Mouse (Mus musculus) CD4-positive, CD25-positive, alpha-beta regulatory T cell, adult 2 months (primary cell): ENCODE measurements around the gene Prox2.
"Not testable (repeated sequence)": the region's sequence is repeated elsewhere in the genome, so short reads cannot be mapped to it uniquely, and the experiment has no call there.

Experiments used
- DNase-seq: peaks from one replicate; pipeline ENCODE4 v3.0.0-alpha.2; 2012; ENCODE audit warnings: low read depth, low spot score

Gene Prox2

GRCm38 (mm10) chr12:85110698-85111592, at the start of gene Prox2, which contains the start of gene Dlst:
Prox2 (minus strand) TSS chr12:85110759.
Dlst (plus strand) TSS chr12:85110833.
- peak; percentile 88 for DNase-seq

DNA sequence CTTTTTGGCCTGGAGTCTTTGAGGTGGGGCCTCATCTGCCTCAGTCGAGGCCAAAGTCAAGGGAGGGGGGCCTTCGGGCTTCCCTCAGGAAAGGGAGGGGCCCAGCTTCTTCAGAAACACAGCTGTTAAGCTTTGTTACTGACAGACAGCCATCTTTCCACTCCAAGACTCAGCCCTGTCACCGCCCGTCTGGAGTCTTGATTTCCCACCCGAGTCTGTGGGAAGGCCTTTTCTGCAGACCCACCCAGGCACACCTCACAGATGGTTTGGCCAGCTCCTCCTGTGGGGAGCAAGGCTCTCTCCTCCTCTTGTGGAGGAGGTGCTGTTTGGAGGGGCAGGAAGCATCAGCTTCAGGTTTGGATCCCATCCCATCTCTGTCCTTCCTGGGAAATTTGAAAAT, 49.0 kb upstream of the Prox2 start:
- DNase-seq, result no peak

DNA sequence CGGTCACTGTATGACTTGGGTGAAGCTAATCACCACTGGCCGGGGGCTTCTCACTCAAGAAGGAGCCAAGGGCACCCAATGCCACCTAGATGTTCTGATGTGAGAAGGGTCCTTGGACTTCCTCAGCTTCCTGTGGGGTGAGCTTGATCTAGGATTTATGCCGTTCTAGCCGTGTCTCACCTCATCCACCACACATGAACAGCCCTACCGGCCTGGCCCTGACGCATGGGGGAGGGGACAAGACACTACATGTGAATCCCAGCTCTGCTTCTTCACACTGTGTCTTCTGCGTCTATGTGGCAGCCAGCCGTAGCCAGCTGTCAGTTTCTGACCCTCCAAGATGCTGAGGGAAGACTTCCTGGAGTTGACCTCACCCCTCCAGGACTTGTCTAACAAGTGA, 48.2 kb upstream of the Prox2 start:
- no peak for DNase-seq

GRCm38 (mm10) chr12:85157797-85158460, 47.4 kb upstream of the Prox2 start:
- no peak for DNase-seq

DNA sequence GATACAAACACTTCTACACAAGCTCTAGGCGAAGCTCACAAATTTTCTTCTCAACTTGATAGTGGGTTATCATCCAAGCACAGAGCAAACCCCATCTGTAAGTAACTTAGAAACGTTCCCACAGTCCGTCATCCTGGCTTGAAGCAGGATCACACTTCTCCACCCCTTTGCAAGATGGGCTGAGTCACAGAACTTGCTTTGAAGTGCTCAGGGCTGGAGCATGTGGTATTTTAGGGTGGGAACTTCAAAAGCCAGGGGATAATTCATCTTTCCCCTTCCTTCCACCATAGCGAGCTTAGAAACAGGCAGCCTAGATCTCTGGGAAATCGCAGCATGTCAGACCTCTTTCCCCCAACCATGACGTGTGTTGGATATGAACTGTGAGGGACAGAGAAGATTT, 45.8 kb upstream of the Prox2 start:
- DNase-seq, result no peak

DNA sequence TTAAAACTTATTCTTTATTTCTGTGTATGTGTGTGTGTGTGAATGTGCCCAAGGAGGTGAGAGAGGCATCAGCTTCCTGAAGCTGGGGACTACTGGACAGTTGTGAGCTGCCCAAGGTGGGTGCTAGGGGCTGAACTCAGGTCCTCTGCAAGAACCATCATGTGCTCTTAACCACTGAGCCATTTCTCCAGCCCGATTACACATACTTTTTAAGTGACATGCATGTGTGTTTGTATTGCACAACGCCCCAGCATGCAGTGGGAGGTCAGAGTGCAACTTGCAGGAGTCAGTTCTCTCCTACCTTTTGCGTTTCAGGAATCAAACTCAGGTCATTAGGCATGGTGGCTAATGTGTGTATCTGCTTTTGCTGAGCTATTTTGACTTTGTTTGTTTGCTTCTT, 42.5 kb upstream of the Prox2 start:
- no peak for DNase-seq

DNA sequence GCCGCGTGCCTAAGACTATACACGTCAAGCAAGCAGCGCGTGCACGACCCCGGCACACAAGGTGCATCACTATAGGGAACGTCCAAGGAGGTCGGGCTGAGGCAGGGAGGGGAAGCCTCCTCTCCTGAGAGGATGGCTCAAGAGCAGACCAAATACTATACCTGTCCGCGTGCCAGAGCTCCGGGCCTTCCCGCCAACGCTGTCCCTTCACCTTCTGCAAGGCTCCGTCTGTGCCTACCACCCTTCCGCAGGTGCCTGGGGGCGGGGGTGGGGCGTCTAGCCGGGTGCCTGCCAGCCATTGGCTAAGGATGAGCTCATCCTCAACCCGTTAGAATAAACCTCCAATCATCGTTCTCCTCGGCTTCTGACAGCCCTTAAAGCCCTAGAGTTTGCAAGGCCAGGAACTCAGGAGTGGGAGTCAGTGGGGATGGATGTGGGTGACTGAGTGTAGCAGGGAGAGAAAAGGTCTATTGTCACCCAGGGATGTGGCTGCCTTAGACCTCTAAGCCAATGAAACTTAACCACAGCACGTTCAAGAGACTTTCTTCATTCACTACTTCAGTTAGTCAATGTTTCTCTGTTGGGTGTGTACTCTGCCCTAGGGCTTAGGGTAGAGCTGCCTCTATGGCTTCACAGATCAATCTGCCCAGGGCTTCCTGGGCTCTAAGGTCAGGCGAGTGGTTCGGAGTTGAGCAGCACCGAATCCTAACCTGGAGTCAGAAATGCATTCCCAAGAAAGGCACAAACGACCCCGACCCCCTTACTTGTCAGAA, 40.6 kb upstream of the Prox2 start, which contains the start of gene Rps6kl1:
TSS of gene Rps6kl1 (minus strand) at position 263 of the 773 bp plus-strand sequence.
- DNase-seq, result peak; percentile 75

- DNase-seq, result no peak
These were observed 39.9 kb upstream of the Prox2 start for GRCm38 (mm10) chr12:85150321-85151001.

- DNase-seq, result no peak
These were observed 36.3 kb upstream of the Prox2 start for GRCm38 (mm10) chr12:85146881-85147280.

DNA sequence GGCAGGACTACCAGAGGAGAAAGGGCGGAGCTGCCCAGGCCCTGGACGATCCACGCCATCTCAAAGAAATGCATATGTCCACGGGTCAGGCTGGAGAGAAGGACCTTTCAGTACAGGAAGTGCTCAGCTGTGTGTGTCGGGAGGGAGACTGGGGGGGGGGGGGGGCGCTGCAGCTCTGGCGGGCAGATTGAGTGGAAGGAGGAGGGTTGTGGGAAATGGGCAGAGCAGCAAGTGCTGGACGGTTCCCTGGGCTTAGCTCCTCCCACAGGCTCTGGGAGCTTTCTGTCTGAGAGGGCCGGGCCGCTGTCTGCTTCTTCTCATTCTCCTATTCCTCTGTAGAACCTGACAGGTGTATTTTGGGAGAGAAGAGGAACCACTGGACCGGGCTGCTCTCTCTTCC, 35.8 kb upstream of the Prox2 start:
- no peak for DNase-seq

- DNase-seq, result no peak
These were observed 35.1 kb upstream of the Prox2 start for GRCm38 (mm10) chr12:85145630-85146029.

- no peak for DNase-seq
These were observed 34.3 kb upstream of the Prox2 start for GRCm38 (mm10) chr12:85144821-85145220.

GRCm38 (mm10) chr12:85144276-85144675, 33.7 kb upstream of the Prox2 start:
- DNase-seq, result not testable (repeated sequence)

GRCm38 (mm10) chr12:85142803-85143202, 32.2 kb upstream of the Prox2 start:
- peak; percentile 87 for DNase-seq

- no peak for DNase-seq
These were observed 30.5 kb upstream of the Prox2 start for GRCm38 (mm10) chr12:85141096-85141495.

- no peak for DNase-seq
These were observed 29.6 kb upstream of the Prox2 start for GRCm38 (mm10) chr12:85140036-85140701.

GRCm38 (mm10) chr12:85136627-85137026, 26.1 kb upstream of the Prox2 start:
- DNase-seq, result no peak

DNA sequence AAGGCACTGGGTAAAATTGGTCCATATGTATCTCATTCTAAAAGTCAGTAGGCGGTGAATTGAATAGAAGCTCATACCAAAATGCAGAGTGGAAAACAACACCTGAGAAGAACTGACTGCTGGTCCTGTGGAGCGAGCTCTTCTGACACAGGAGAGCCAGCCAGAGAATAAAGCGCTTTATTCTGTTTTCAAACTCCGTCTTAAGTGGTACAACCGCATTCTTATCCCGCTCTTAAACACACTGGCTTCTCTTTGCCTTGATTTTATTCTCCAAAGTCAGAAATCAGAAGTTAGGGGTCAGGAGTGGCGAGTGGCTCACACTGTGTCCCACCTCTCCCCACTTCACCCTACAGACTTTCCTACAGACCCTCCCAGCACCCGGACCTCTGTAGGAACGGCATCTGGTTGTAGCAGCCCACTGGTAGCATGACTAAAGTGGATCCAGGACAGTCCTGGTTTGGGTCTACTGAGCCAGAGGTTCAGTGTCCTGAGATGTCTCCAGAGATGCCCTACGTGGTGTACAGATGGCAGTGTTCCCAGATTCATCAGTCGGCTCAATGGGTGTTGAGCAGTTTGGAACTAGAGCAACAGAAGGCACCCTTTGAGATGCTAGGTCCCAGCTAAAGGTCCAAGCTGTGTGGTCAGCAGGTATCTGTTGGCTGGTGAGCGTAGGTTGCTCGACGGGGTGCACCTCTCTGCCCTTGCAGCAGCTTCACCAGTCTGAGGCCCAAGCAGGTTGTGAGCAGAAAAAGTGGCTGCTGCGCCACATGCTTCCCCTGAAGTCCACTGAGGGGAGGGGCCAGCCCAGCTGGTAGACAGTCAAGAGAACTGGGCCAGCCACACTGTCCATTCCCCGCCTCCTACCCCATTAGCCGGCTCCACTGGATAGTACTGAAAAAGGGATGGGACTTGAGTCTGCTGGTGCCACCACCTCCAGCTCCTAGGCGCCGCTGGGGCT, 25.2 kb upstream of the Prox2 start:
- no peak for DNase-seq

DNA sequence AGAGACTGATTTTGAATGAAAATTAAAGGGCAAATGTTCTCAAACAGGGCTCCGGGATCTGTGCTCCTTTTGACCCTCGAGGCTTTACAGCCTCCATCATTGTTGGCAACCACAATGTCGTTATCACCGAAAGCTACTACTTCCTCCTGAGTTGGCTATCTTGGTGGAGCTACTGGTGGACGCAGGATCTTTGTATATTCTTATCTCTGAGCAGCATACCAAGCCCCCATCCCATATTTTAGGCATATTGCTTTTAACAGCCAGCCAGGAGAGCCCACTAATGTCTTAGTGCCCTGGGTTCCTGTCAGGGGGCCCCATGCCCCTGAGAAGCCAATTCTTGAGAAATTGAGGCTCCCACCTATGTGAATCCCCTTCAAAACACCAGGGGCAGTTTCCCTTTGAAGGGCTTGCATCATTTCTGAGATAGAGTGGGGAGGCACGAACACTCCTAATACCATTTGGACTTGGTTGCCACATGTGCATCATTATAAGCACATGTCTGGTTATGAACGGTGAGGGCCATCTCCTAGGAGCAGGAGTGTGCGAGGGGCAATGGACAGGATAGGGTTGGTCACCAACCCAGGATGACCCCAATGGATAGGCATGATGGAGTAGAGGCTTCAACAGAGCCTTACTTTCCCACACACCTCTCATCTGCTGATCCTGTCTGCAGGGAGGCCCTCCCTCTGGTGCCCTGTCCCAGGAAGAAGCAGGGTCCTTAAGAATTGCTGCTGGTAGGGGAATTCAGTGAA, 23.7 kb upstream of the Prox2 start:
- DNase-seq, result no peak
